Comparison of ENCODE assay signal across 8 mouse cellular contexts in the genomic region with DNA sequence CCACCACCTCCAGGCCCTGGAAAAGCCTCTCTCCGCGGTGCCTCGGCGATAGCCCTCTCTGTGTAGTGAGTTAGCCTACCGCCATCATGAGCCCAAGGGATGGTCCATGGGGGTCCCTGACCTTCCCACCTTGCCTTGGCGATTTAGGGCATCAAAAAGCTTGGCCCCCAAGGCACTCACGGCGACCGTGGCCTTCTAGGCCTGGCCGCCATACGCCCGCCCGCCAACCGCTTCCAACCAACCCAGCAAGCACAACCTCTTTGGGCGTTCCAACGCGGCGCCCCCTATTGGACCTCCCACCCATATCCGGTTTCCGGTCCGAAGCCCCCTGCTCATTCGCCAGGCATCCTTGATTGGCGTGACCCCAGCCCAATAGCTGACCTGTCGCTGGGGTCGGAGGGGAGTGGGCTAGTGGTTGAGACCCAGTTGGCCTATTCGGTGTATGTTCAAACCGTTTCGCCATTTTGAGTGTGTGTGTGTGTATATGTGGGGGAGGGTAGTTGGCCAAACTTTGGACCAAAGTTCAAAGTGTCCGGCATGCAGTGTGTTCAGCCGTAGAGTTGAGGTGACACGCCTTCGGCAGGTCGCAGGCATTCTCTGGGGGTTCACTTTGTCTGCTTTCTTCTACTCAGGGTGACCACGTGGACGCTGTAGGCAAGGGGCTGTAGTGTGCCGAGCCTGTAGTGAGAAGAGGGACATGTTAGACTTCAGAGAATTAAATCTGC. TPM values are rescaled to one million over a fixed set of nuclear protein-coding genes. Genes with fewer than 3 reads are reported as not detected.
DNase-seq lines count a peak whose midpoint lies in the region; ATAC-seq lines count a peak whose summit lies in the region.

No protein-coding gene starts in this region.

- peak; percentile 92 for ATAC-seq in hindbrain, embryonic 16.5 days
- ATAC-seq in liver, embryonic 15.5 days (ENCODE audit: insufficient read depth) = peak; percentile 82
- peak; percentile 89 for ATAC-seq in neural tube, embryonic 15.5 days (ENCODE audit: low FRiP score)

- peaks cover 62% of the 10 kb centered on the region for H3K9me3 ChIP-seq in forebrain, embryonic 10.5 days
- peaks cover 53% of the 10 kb centered on the region for H3K9me3 ChIP-seq in hindbrain, embryonic 16.5 days (ENCODE audit: control insufficient read depth, low read length)
- peaks cover 18% of the 10 kb centered on the region for H3K9me3 ChIP-seq in liver, embryonic 15.5 days (replicated peaks)
- peaks cover 20% of the 10 kb centered on the region for H3K9me3 ChIP-seq in neural tube, embryonic 15.5 days (replicated peaks)

- H3K27me3 ChIP-seq in forebrain, embryonic 10.5 days (ENCODE audit: poor library complexity, severe bottlenecking) = peaks cover 38% of the 10 kb centered on the region
- peaks cover 11% of the 10 kb centered on the region for H3K27me3 ChIP-seq in hindbrain, embryonic 16.5 days (replicated peaks; ENCODE audit: control insufficient read depth, insufficient read depth, low read length)
- H3K27me3 ChIP-seq in liver, embryonic 15.5 days = peaks cover 35% of the 10 kb centered on the region
- peaks cover 33% of the 10 kb centered on the region for H3K27me3 ChIP-seq in neural tube, embryonic 15.5 days (replicated peaks)

- peak overlapping the region; percentile 95 for H3K27ac ChIP-seq in forebrain, embryonic 10.5 days
- peak overlapping the region; percentile 82 for H3K27ac ChIP-seq in hindbrain, embryonic 16.5 days (ENCODE audit: low read depth, low read length)
- H3K27ac ChIP-seq in liver, embryonic 15.5 days (replicated peaks) = peak overlapping the region; percentile 72
- peak overlapping the region; percentile 80 for H3K27ac ChIP-seq in neural tube, embryonic 15.5 days (replicated peaks)

- peak overlapping the region; percentile 70 for H3K4me3 ChIP-seq in forebrain, embryonic 10.5 days
- H3K4me3 ChIP-seq in hindbrain, embryonic 16.5 days (ENCODE audit: low read length) = peak overlapping the region; percentile 65
- H3K4me3 ChIP-seq in liver, embryonic 15.5 days (replicated peaks) = peak overlapping the region; percentile 68
- H3K4me3 ChIP-seq in neural tube, embryonic 15.5 days (replicated peaks) = peak overlapping the region; percentile 59

- peaks cover 69% of the 10 kb centered on the region for H3K4me1 ChIP-seq in forebrain, embryonic 10.5 days
- H3K4me1 ChIP-seq in hindbrain, embryonic 16.5 days (ENCODE audit: control insufficient read depth, insufficient read depth, low read depth, low read length) = peaks cover 34% of the 10 kb centered on the region
- peaks cover 57% of the 10 kb centered on the region for H3K4me1 ChIP-seq in liver, embryonic 15.5 days (replicated peaks)
- H3K4me1 ChIP-seq in neural tube, embryonic 15.5 days = peaks cover 73% of the 10 kb centered on the region

- H3K4me2 ChIP-seq in hindbrain, embryonic 16.5 days (ENCODE audit: low read length) = peak overlapping the region; percentile 67
- H3K4me2 ChIP-seq in liver, embryonic 15.5 days = peak overlapping the region; percentile 78
- peak overlapping the region; percentile 69 for H3K4me2 ChIP-seq in neural tube, embryonic 15.5 days

- H3K36me3 ChIP-seq in forebrain, embryonic 10.5 days (replicated peaks) = peaks cover 75% of the 10 kb centered on the region
- no peaks in the 10 kb centered on the region for H3K36me3 ChIP-seq in hindbrain, embryonic 16.5 days (ENCODE audit: control insufficient read depth, insufficient read depth, low read length)
- H3K36me3 ChIP-seq in liver, embryonic 15.5 days (replicated peaks) = no peaks in the 10 kb centered on the region
- no peaks in the 10 kb centered on the region for H3K36me3 ChIP-seq in neural tube, embryonic 15.5 days

- H3K9ac ChIP-seq in hindbrain, embryonic 16.5 days (ENCODE audit: low read depth, low read length) = peak overlapping the region; percentile 74
- peak overlapping the region; percentile 61 for H3K9ac ChIP-seq in liver, embryonic 15.5 days
- H3K9ac ChIP-seq in neural tube, embryonic 15.5 days (replicated peaks) = peak overlapping the region; percentile 57

- 47% methylated on average over 36 of the region's 36 CpGs for WGBS in forebrain, embryonic 10.5 days
- WGBS in hindbrain, embryonic 16.5 days = 53% methylated on average over 35 of the region's 36 CpGs
- WGBS in liver, embryonic 15.5 days (ENCODE audit: insufficient replicate concordance) = 43% methylated on average over 36 of the region's 36 CpGs
- 56% methylated on average over 36 of the region's 36 CpGs for WGBS in neural tube, embryonic 15.5 days

- DNase-seq in kidney, postnatal 10 days = peak; percentile 91
- DNase-seq in kidney, adult 9 months = no peak
- DNase-seq in adipocyte (ENCODE audit: low spot score) = peak; percentile 90
- peak; percentile 90 for DNase-seq in forebrain, embryonic 10.5 days (ENCODE audit: extremely low spot score, low spot score)
- peak; percentile 88 for DNase-seq in thymus, postnatal 14 days

RNA-seq across cellular contexts. Expression of gene Gnas, which starts 11.2 kb away (rescaled TPM):
- 880 and 928 TPM in 2 replicates for polyA plus RNA-seq in forebrain, embryonic 10.5 days (2016; fragmentation: Nextera tagmentation; extraction: Ambion mirVana)
- polyA plus RNA-seq in hindbrain, embryonic 16.5 days (2015; fragmentation: Nextera tagmentation; extraction: Ambion mirVana) = 1,030 and 1,626 TPM in 2 replicates
- polyA plus RNA-seq in liver, embryonic 15.5 days (2015; fragmentation: Nextera tagmentation; extraction: Ambion mirVana) = 323 and 336 TPM in 2 replicates
- 1,725 and 1,770 TPM in 2 replicates for polyA plus RNA-seq in neural tube, embryonic 15.5 days (2015; fragmentation: Nextera tagmentation; extraction: Ambion mirVana)

RNA-seq across cellular contexts. Expression of gene Gm20721, which starts 51.2 kb away (rescaled TPM):
- polyA plus RNA-seq in forebrain, embryonic 10.5 days (2016; fragmentation: Nextera tagmentation; extraction: Ambion mirVana) = 5.9 and 8.1 TPM in 2 replicates
- 15.1 and 23.5 TPM in 2 replicates for polyA plus RNA-seq in hindbrain, embryonic 16.5 days (2015; fragmentation: Nextera tagmentation; extraction: Ambion mirVana)
- 49.2 and 59.3 TPM in 2 replicates for polyA plus RNA-seq in liver, embryonic 15.5 days (2015; fragmentation: Nextera tagmentation; extraction: Ambion mirVana)
- 17.0 and 19.8 TPM in 2 replicates for polyA plus RNA-seq in neural tube, embryonic 15.5 days (2015; fragmentation: Nextera tagmentation; extraction: Ambion mirVana)
